Mouse (Mus musculus): Measurements from ENCODE around the gene Tmem50b. TPM values are rescaled to one million over a fixed set of nuclear protein-coding genes. Genes with fewer than 3 reads are reported as not detected.
A peak's percentile ranks its signal among the peaks of the same experiment; 100 is the strongest.

Gene Tmem50b
- polyA plus RNA-seq, 1 experiment from 2014 or later, result 60.8 TPM

GRCm38 (mm10) chr16:91596397-91596778 lies 1.2 kb downstream of the Tmem50b start:
- peak overlapping the region; percentile 84 for H3K9ac ChIP-seq (ENCODE audit: low read length)

GRCm38 (mm10) chr16:91595076-91595475 lies 2.5 kb downstream of the Tmem50b start:
- Histone ChIP-seq H3K4me1 (replicated peaks; ENCODE audit: control insufficient read depth, insufficient read depth) (no peaks in the 10 kb centered on the region), H3K36me3 (ENCODE audit: control insufficient read depth, insufficient read depth, low read length) (no peaks in the 10 kb centered on the region), H3K9me3 (ENCODE audit: control insufficient read depth, low read length) (no peaks in the 10 kb centered on the region), H3K27me3 (ENCODE audit: control insufficient read depth, insufficient read depth, low read length) (no peaks in the 10 kb centered on the region), H3K27ac (replicated peaks) (no peak overlapping the region), H3K4me3 (ENCODE audit: low read depth, low read length) (no peak overlapping the region), H3K4me2 (replicated peaks; ENCODE audit: low read depth) (no peak overlapping the region), H3K9ac (ENCODE audit: low read length) (no peak overlapping the region)
- no peak for DNase-seq (ENCODE audit: low spot score)
- no peak for ATAC-seq (ENCODE audit: low FRiP score, low TSS enrichment)
- TF ChIP-seq EP300 (optimal IDR thresholded peaks at IDR 0.05) (no peak), CTCF (IDR thresholded peaks at IDR 0.05; ENCODE audit: low read depth) (no peak)
- 93% methylated on average over 6 of the region's 6 CpGs for WGBS

More at GRCm38 (mm10) chr16:91596397-91596778, 1.2 kb downstream of the Tmem50b start:
- H3K27ac ChIP-seq (replicated peaks), result peak overlapping the region; percentile 77
- ATAC-seq (ENCODE audit: low FRiP score, low TSS enrichment), result no peak
- H3K4me1 ChIP-seq (replicated peaks; ENCODE audit: control insufficient read depth, insufficient read depth), result no peaks in the 10 kb centered on the region
- H3K9me3 ChIP-seq (ENCODE audit: control insufficient read depth, low read length), result no peaks in the 10 kb centered on the region
- DNase-seq (ENCODE audit: low spot score), result no peak
- WGBS, result 26% methylated on average over 9 of the region's 9 CpGs
- no peak for TF ChIP-seq CTCF (IDR thresholded peaks at IDR 0.05; ENCODE audit: low read depth)
- no peak for TF ChIP-seq EP300 (optimal IDR thresholded peaks at IDR 0.05)
- no peaks in the 10 kb centered on the region for H3K36me3 ChIP-seq (ENCODE audit: control insufficient read depth, insufficient read depth, low read length)
- H3K27me3 ChIP-seq (ENCODE audit: control insufficient read depth, insufficient read depth, low read length), result no peaks in the 10 kb centered on the region
- peak overlapping the region; percentile 78 for H3K4me3 ChIP-seq (ENCODE audit: low read depth, low read length)
- H3K4me2 ChIP-seq (replicated peaks; ENCODE audit: low read depth), result peak overlapping the region; percentile 93

GRCm38 (mm10) chr16:91593262-91593661 lies 4.3 kb downstream of the Tmem50b start:
- no peak overlapping the region for H3K9ac ChIP-seq (ENCODE audit: low read length)
- ATAC-seq (ENCODE audit: low FRiP score, low TSS enrichment) (no peak), DNase-seq (ENCODE audit: low spot score) (no peak)
- H3K4me3 ChIP-seq (ENCODE audit: low read depth, low read length), result no peak overlapping the region
- no peaks in the 10 kb centered on the region for H3K36me3 ChIP-seq (ENCODE audit: control insufficient read depth, insufficient read depth, low read length)
- no peaks in the 10 kb centered on the region for H3K4me1 ChIP-seq (replicated peaks; ENCODE audit: control insufficient read depth, insufficient read depth)
- TF ChIP-seq CTCF (IDR thresholded peaks at IDR 0.05; ENCODE audit: low read depth), result no peak
- TF ChIP-seq EP300 (optimal IDR thresholded peaks at IDR 0.05), result no peak
- H3K27ac ChIP-seq (replicated peaks), result no peak overlapping the region
- WGBS, result 50% methylated on average over 3 of the region's 3 CpGs
- no peak overlapping the region for H3K4me2 ChIP-seq (replicated peaks; ENCODE audit: low read depth)
- H3K9me3 ChIP-seq (ENCODE audit: control insufficient read depth, low read length), result no peaks in the 10 kb centered on the region
- H3K27me3 ChIP-seq (ENCODE audit: control insufficient read depth, insufficient read depth, low read length), result no peaks in the 10 kb centered on the region

GRCm38 (mm10) chr16:91592162-91592561 lies 5.4 kb downstream of the Tmem50b start:
- DNase-seq (ENCODE audit: low spot score) (no peak), ATAC-seq (ENCODE audit: low FRiP score, low TSS enrichment) (no peak)
- Histone ChIP-seq H3K27me3 (ENCODE audit: control insufficient read depth, insufficient read depth, low read length) (no peaks in the 10 kb centered on the region), H3K4me2 (replicated peaks; ENCODE audit: low read depth) (no peak overlapping the region), H3K9ac (ENCODE audit: low read length) (no peak overlapping the region), H3K4me3 (ENCODE audit: low read depth, low read length) (no peak overlapping the region), H3K4me1 (replicated peaks; ENCODE audit: control insufficient read depth, insufficient read depth) (no peaks in the 10 kb centered on the region), H3K27ac (replicated peaks) (no peak overlapping the region), H3K36me3 (ENCODE audit: control insufficient read depth, insufficient read depth, low read length) (no peaks in the 10 kb centered on the region), H3K9me3 (ENCODE audit: control insufficient read depth, low read length) (no peaks in the 10 kb centered on the region)
- 40% methylated on average over 8 of the region's 8 CpGs for WGBS
- TF ChIP-seq CTCF (IDR thresholded peaks at IDR 0.05; ENCODE audit: low read depth) (no peak), EP300 (optimal IDR thresholded peaks at IDR 0.05) (no peak)

GRCm38 (mm10) chr16:91588703-91589102 lies 8.9 kb downstream of the Tmem50b start:
- Histone ChIP-seq H3K9me3 (ENCODE audit: control insufficient read depth, low read length) (no peaks in the 10 kb centered on the region), H3K9ac (ENCODE audit: low read length) (no peak overlapping the region), H3K27ac (replicated peaks) (no peak overlapping the region), H3K4me1 (replicated peaks; ENCODE audit: control insufficient read depth, insufficient read depth) (no peaks in the 10 kb centered on the region), H3K4me3 (ENCODE audit: low read depth, low read length) (no peak overlapping the region), H3K36me3 (ENCODE audit: control insufficient read depth, insufficient read depth, low read length) (no peaks in the 10 kb centered on the region), H3K4me2 (replicated peaks; ENCODE audit: low read depth) (no peak overlapping the region), H3K27me3 (ENCODE audit: control insufficient read depth, insufficient read depth, low read length) (no peaks in the 10 kb centered on the region)
- WGBS, result 83% methylated on average over 3 of the region's 3 CpGs
- TF ChIP-seq EP300 (optimal IDR thresholded peaks at IDR 0.05) (no peak), CTCF (IDR thresholded peaks at IDR 0.05; ENCODE audit: low read depth) (no peak)
- ATAC-seq (ENCODE audit: low FRiP score, low TSS enrichment) (no peak), DNase-seq (ENCODE audit: low spot score) (no peak)

GRCm38 (mm10) chr16:91587730-91588453 lies 9.7 kb downstream of the Tmem50b start:
- Histone ChIP-seq H3K4me2 (replicated peaks; ENCODE audit: low read depth) (no peak overlapping the region), H3K4me1 (replicated peaks; ENCODE audit: control insufficient read depth, insufficient read depth) (no peaks in the 10 kb centered on the region), H3K9ac (ENCODE audit: low read length) (no peak overlapping the region), H3K4me3 (ENCODE audit: low read depth, low read length) (no peak overlapping the region), H3K36me3 (ENCODE audit: control insufficient read depth, insufficient read depth, low read length) (no peaks in the 10 kb centered on the region), H3K27me3 (ENCODE audit: control insufficient read depth, insufficient read depth, low read length) (no peaks in the 10 kb centered on the region), H3K27ac (replicated peaks) (no peak overlapping the region), H3K9me3 (ENCODE audit: control insufficient read depth, low read length) (no peaks in the 10 kb centered on the region)
- TF ChIP-seq CTCF (IDR thresholded peaks at IDR 0.05; ENCODE audit: low read depth) (no peak), EP300 (optimal IDR thresholded peaks at IDR 0.05) (no peak)
- 66% methylated on average over 6 of the region's 6 CpGs for WGBS
- ATAC-seq (ENCODE audit: low FRiP score, low TSS enrichment) (no peak), DNase-seq (ENCODE audit: low spot score) (no peak)

Measured in stomach, postnatal 0 days (tissue).